Mouse (Mus musculus) gastrocnemius, postnatal 4 days (tissue): ENCODE results near the gene Otoa. TPM values are rescaled to one million over a fixed set of nuclear protein-coding genes. Genes with fewer than 3 reads are reported as not detected.

Source experiments
- DNase-seq, 2 experiments: peaks; one replicate each; pipeline ENCODE4 v3.0.0; 2021 to 2022; ENCODE audit warnings: low spot score in 2 of 2, mixed read lengths in 2 of 2
- total RNA-seq, 2 experiments: library from RNA; stranded (reverse); gene quantifications; 2 replicates each; pipeline ENCODE4 v1.2.3; 2021

Gene Otoa
- total RNA-seq, 2 experiments from 2014 or later = 2.9 TPM

- DNase-seq = no peak
Observed at GRCm38 (mm10) chr7:121211804-121212203, 130.4 kb downstream of the Otoa start.

Other genes with a start within 250 kb of the Otoa start
- gene Eef2k, start 238.8 kb upstream of the Otoa start, total RNA-seq = 10 to 100 TPM; 77.1 TPM
- gene Polr3e, start 163.9 kb upstream of the Otoa start, total RNA-seq = 10 to 100 TPM; 18.2 to 23.1 TPM
- 10 to 100 TPM; 14.0 TPM for gene Cdr2, start 99.3 kb upstream of the Otoa start, total RNA-seq
- not detected for gene Mfsd13b, start 99.1 kb upstream of the Otoa start, total RNA-seq
- 10 to 100 TPM; 75.2 to 77.8 TPM for gene Mettl9, start 47.2 kb upstream of the Otoa start, total RNA-seq
- 1 to 10 TPM; 1.6 to 1.8 TPM for gene Igsf6, start 7.1 kb upstream of the Otoa start, total RNA-seq